Mouse (Mus musculus) E14TG2a.4 (cell line): ENCODE measurements around the gene Zic3.

ENCODE experiments used
- CTCF ChIP-seq: conservative IDR thresholded peaks from 2 replicates; pipeline ENCODE4 v1.5.1; 2014; ENCODE audit warnings: low read length
- NANOG ChIP-seq: IDR thresholded peaks from 2 replicates; pipeline ENCODE4 v1.6.1; 2014; ENCODE audit warnings: borderline replicate concordance, low read length, mixed read lengths
- POU5F1 ChIP-seq: IDR thresholded peaks from 2 replicates; pipeline ENCODE4 v1.6.1; 2014; ENCODE audit warnings: low read length, borderline replicate concordance

DNA sequence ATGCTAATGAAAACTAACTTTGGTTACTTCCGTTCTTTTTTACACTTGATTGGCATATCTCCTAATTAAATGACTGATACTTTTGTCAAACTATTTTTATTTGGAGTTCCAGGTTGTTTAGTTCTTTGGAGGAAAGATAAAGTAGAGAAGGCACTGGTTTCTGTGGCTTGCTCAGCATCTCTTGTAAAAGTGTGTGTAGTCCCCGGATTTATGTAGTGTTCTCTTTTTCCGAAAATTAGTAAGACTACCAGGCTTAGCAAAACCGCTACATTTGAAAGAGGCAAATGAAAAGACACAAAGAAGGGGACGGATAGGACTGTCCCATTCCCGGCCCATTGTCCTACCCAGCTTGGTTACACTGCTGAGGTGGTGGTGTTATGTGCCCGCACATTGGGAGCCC, 10.1 kb downstream of the Zic3 start:
- no peak for TF ChIP-seq CTCF
- TF ChIP-seq NANOG = no peak
- no peak for TF ChIP-seq POU5F1
